Mouse (Mus musculus): ENCODE results near the gene Ampd2.

Ampd2 gene

GRCm38 (mm10) chr3:108088842-108089380 is 2.5 kb upstream of the Ampd2 start:
- no peaks in the 10 kb centered on the region for H3K27me3 ChIP-seq (ENCODE audit: control insufficient read depth, insufficient read depth, low read length, poor library complexity, severe bottlenecking)
- H3K36me3 ChIP-seq (ENCODE audit: control insufficient read depth, insufficient read depth, low read length, poor library complexity, severe bottlenecking) = no peaks in the 10 kb centered on the region
- no peak for DNase-seq (ENCODE audit: low read depth, low spot score)

- H3K36me3 ChIP-seq (ENCODE audit: control insufficient read depth, insufficient read depth, low read length, poor library complexity, severe bottlenecking) = no peaks in the 10 kb centered on the region
- no peak for DNase-seq (ENCODE audit: low read depth, low spot score)
- no peaks in the 10 kb centered on the region for H3K27me3 ChIP-seq (ENCODE audit: control insufficient read depth, insufficient read depth, low read length, poor library complexity, severe bottlenecking)
Measured at GRCm38 (mm10) chr3:108087329-108087728, 878 bp upstream of the Ampd2 start.

- H3K36me3 ChIP-seq (ENCODE audit: control insufficient read depth, insufficient read depth, low read length, poor library complexity, severe bottlenecking) = no peaks in the 10 kb centered on the region
- H3K27me3 ChIP-seq (ENCODE audit: control insufficient read depth, insufficient read depth, low read length, poor library complexity, severe bottlenecking) = no peaks in the 10 kb centered on the region
- peak; percentile 13 for DNase-seq (ENCODE audit: low read depth, low spot score)
Measured at GRCm38 (mm10) chr3:108085721-108086469, 556 bp downstream of the Ampd2 start.

GRCm38 (mm10) chr3:108085281-108085720 is 1.1 kb downstream of the Ampd2 start:
- no peaks in the 10 kb centered on the region for H3K27me3 ChIP-seq (ENCODE audit: control insufficient read depth, insufficient read depth, low read length, poor library complexity, severe bottlenecking)
- peak; percentile 69 for DNase-seq (ENCODE audit: low read depth, low spot score)
- H3K36me3 ChIP-seq (ENCODE audit: control insufficient read depth, insufficient read depth, low read length, poor library complexity, severe bottlenecking) = no peaks in the 10 kb centered on the region

GRCm38 (mm10) chr3:108084767-108085270 is 1.6 kb downstream of the Ampd2 start:
- H3K36me3 ChIP-seq (ENCODE audit: control insufficient read depth, insufficient read depth, low read length, poor library complexity, severe bottlenecking) = no peaks in the 10 kb centered on the region
- no peak for DNase-seq (ENCODE audit: low read depth, low spot score)
- no peaks in the 10 kb centered on the region for H3K27me3 ChIP-seq (ENCODE audit: control insufficient read depth, insufficient read depth, low read length, poor library complexity, severe bottlenecking)

GRCm38 (mm10) chr3:108083904-108084407 is 2.5 kb downstream of the Ampd2 start:
- H3K27me3 ChIP-seq (ENCODE audit: control insufficient read depth, insufficient read depth, low read length, poor library complexity, severe bottlenecking) = no peaks in the 10 kb centered on the region
- H3K36me3 ChIP-seq (ENCODE audit: control insufficient read depth, insufficient read depth, low read length, poor library complexity, severe bottlenecking) = no peaks in the 10 kb centered on the region
- DNase-seq (ENCODE audit: low read depth, low spot score) = no peak

- no peaks in the 10 kb centered on the region for H3K36me3 ChIP-seq (ENCODE audit: control insufficient read depth, insufficient read depth, low read length, poor library complexity, severe bottlenecking)
- no peaks in the 10 kb centered on the region for H3K27me3 ChIP-seq (ENCODE audit: control insufficient read depth, insufficient read depth, low read length, poor library complexity, severe bottlenecking)
- no peak for DNase-seq (ENCODE audit: low read depth, low spot score)
Measured at GRCm38 (mm10) chr3:108083161-108083560, 3.3 kb downstream of the Ampd2 start.

- Histone ChIP-seq H3K27me3 (ENCODE audit: control insufficient read depth, insufficient read depth, low read length, poor library complexity, severe bottlenecking) (no peaks in the 10 kb centered on the region), H3K36me3 (ENCODE audit: control insufficient read depth, insufficient read depth, low read length, poor library complexity, severe bottlenecking) (no peaks in the 10 kb centered on the region)
- DNase-seq (ENCODE audit: low read depth, low spot score) = no peak
Measured at GRCm38 (mm10) chr3:108082251-108082875, 4.1 kb downstream of the Ampd2 start.

- Histone ChIP-seq H3K27me3 (ENCODE audit: control insufficient read depth, insufficient read depth, low read length, poor library complexity, severe bottlenecking) (no peaks in the 10 kb centered on the region), H3K36me3 (ENCODE audit: control insufficient read depth, insufficient read depth, low read length, poor library complexity, severe bottlenecking) (no peaks in the 10 kb centered on the region; the same call in 1 of the 2 replicates)
- no peak for DNase-seq (ENCODE audit: low read depth, low spot score)
Measured at GRCm38 (mm10) chr3:108081681-108082080, 4.8 kb downstream of the Ampd2 start.

- Histone ChIP-seq H3K27me3 (ENCODE audit: control insufficient read depth, insufficient read depth, low read length, poor library complexity, severe bottlenecking) (no peaks in the 10 kb centered on the region), H3K36me3 (ENCODE audit: control insufficient read depth, insufficient read depth, low read length, poor library complexity, severe bottlenecking) (peaks cover 7% of the 10 kb centered on the region)
- DNase-seq (ENCODE audit: low read depth, low spot score) = no peak
Measured at GRCm38 (mm10) chr3:108076836-108077235, 9.6 kb downstream of the Ampd2 start.

- H3K36me3 ChIP-seq (ENCODE audit: control insufficient read depth, insufficient read depth, low read length, poor library complexity, severe bottlenecking) = peaks cover 7% of the 10 kb centered on the region
- DNase-seq (ENCODE audit: low read depth, low spot score) = no peak
- no peaks in the 10 kb centered on the region for H3K27me3 ChIP-seq (ENCODE audit: control insufficient read depth, insufficient read depth, low read length, poor library complexity, severe bottlenecking)
Measured at GRCm38 (mm10) chr3:108072983-108073569, 13.4 kb downstream of the Ampd2 start.

GRCm38 (mm10) chr3:108070295-108071293 is 15.9 kb downstream of the Ampd2 start:
- peaks cover 4% of the 10 kb centered on the region for H3K36me3 ChIP-seq (ENCODE audit: control insufficient read depth, insufficient read depth, low read length, poor library complexity, severe bottlenecking)
- H3K27me3 ChIP-seq (ENCODE audit: control insufficient read depth, insufficient read depth, low read length, poor library complexity, severe bottlenecking) = no peaks in the 10 kb centered on the region
- DNase-seq (ENCODE audit: low read depth, low spot score) = peak; percentile 76

GRCm38 (mm10) chr3:108069231-108069870 is 17.1 kb downstream of the Ampd2 start:
- no peak for DNase-seq (ENCODE audit: low read depth, low spot score)
- no peaks in the 10 kb centered on the region for H3K27me3 ChIP-seq (ENCODE audit: control insufficient read depth, insufficient read depth, low read length, poor library complexity, severe bottlenecking)
- no peaks in the 10 kb centered on the region for H3K36me3 ChIP-seq (ENCODE audit: control insufficient read depth, insufficient read depth, low read length, poor library complexity, severe bottlenecking)

All from splenic B cell, adult 2 months (primary cell).